Mouse (Mus musculus): Measurements from ENCODE around the gene Cenpo.

Cenpo gene

GRCm38 (mm10) chr12:4198702-4199101 lies 35.4 kb downstream of the Cenpo start:
- DNase-seq, result peak; percentile 42

GRCm38 (mm10) chr12:4194643-4195042 lies 39.5 kb downstream of the Cenpo start:
- DNase-seq, result peak; percentile 17

DNA sequence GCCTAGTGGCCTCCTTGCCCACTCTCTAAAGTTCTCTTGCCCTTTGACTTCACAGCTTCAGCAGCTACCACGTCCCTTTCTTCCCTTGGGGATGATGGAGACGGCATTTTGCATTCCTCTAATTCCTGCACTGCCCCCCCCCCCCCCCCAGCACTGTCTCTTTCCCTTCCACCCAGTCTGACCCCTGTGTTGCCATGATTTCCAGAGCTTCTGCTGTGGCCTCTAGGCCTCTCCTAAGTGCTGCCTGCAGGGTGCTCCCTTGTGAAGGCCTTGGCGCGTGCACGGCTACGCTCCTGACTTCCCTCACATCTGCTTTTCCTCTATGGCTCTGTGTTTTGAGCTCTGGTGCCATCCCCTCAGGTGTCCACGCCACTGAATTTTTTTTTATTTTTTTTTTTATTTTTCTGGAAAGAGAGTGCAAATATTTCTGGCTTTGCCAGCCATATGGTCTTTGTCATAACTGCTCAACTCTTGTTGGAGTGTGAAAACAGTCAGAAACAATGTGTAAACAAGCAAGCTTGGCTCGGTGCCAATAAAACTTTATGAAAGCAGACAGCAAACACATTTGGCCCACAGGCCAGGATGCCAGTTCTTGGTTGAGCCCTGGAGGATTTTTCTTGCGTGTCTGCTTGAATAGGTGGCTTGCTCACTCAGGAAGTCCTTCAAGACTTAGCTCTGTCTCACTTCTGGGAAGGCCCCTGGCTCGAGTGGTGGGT lies 40.9 kb downstream of the Cenpo start:
- DNase-seq, result peak; percentile 60

DNA sequence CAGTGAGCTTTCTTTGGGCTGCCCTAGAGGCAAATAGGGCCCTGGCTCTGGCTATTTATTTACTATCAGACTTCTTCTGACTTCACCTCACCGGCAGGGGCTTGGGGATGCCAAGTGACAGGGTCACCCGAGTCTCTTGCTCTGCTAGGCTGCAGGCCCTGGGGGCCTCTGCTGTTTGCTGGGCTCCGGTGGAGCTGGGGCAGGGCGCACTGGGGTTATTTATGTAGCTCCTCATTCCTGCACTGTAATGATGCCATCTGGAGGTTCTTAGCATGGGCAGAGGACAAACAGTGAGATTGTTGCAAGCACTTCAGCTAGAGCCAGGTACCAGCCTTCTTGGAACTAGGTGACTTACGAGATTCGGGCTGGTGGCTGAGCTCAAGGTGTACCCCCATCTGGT lies 41.6 kb downstream of the Cenpo start:
- no peak for DNase-seq

GRCm38 (mm10) chr12:4189060-4189447 lies 45.0 kb downstream of the Cenpo start:
- peak; percentile 26 for DNase-seq

DNA sequence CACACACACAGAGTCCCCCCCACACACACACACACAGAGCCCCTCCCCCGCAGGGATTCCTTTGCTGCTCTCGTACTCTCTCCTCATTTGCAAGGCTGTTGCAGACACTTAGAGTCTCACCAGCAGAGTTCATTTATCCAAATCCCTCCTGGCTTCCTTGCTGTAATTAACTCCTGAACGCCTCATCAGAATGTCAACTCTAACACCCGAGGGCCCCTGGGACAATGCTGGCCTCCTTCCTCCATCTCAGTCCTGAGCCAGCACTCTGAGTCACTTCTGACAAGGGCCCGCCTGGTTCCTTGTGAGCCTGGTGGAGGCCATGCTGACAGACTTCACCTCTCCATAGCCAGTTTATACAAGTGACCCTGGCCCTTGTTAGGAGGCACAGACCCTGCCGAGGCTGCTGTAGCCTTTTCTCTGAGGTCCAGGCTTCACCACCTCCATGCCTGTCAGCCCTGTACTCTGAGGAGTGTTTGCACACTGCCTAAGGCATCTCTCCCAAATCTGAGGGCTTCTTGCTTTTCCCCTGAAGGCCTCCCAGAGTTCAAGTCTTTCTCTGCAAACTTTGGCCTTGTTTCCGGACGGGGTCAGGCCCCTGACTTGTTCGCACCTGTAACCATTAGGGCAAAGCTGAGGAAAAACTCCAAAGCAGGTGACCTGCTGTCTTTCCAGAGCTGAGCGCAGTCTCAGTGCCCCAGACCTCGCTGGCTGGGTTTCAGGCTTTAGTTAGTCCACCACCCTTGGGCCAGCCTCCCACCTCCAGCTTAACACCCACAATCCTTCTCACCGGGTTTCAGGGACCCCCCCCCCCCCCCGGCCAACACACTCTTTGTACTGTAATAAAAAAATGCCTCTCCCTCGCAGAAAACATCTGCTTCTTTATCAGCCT lies 45.7 kb downstream of the Cenpo start:
- DNase-seq, result peak; percentile 53

DNA sequence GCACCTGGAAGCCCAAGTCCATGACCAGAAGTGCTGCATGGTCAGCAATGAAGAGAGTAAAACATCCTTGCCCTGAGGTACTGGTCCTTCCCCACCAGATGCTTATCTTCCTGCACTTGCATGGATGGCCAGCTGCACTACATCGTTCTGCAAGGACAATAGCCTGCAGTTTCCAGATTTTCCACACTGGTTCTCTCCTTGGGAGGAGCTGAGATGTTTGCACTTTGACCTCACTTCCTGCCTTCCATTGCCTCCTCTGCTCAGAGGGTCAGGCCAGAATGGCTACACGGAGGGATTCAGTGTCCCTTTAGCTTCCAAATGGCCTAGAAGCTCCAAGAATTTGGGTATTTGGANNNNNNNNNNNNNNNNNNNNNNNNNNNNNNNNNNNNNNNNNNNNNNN lies 49.4 kb downstream of the Cenpo start:
- no peak for DNase-seq

DNA sequence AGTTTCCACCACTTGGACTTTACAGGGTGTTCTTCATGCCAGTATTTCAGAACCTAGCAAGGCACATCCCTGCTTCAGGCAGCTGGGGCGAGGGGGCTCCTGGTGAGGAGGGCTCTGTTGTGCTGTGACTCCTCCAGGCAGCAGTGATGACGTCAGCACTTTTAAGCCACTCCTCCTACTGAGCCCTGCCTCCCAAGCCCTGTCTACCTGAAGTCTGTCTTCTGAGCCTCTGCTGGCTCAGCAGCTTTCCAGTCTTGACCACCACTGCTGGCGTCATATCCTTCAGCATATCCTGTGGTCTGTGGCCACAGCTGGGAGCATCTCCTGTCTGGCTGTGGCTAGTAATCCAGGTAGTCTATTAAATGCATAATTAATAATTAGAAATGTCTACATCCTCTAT lies 53.6 kb downstream of the Cenpo start:
- no peak for DNase-seq

- peak; percentile 66 for DNase-seq
Measured at GRCm38 (mm10) chr12:4179671-4180233, 54.3 kb downstream of the Cenpo start.

- no peak for DNase-seq
Measured at GRCm38 (mm10) chr12:4178839-4179238, 55.3 kb downstream of the Cenpo start.

GRCm38 (mm10) chr12:4173108-4173790 lies 60.8 kb downstream of the Cenpo start:
- DNase-seq, result no peak

GRCm38 (mm10) chr12:4169622-4170021 lies 64.5 kb downstream of the Cenpo start:
- no peak for DNase-seq

DNA sequence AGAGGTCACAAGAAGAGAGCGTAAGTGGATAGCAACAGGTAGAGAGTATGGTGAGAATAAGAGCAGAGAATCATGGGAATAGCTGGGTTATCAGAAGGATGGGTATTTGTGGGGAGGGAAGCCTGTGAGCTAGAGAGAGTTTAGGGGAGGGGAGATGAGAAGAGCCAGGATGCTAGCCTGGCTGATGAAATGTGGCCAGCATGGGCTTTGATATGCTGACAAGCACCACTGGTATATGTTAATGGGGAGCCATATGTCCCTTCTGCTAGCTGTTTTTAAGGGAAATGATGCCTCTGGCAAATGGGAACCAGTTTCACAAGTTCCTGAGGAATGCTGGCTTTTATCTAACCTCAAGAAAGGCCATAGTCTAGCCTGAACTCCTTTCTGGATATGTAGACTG lies 65.0 kb downstream of the Cenpo start:
- no peak for DNase-seq

- no peak for DNase-seq
Measured at GRCm38 (mm10) chr12:4166970-4167369, 67.1 kb downstream of the Cenpo start.

GRCm38 (mm10) chr12:4162886-4163285 lies 71.2 kb downstream of the Cenpo start:
- DNase-seq, result no peak

DNA sequence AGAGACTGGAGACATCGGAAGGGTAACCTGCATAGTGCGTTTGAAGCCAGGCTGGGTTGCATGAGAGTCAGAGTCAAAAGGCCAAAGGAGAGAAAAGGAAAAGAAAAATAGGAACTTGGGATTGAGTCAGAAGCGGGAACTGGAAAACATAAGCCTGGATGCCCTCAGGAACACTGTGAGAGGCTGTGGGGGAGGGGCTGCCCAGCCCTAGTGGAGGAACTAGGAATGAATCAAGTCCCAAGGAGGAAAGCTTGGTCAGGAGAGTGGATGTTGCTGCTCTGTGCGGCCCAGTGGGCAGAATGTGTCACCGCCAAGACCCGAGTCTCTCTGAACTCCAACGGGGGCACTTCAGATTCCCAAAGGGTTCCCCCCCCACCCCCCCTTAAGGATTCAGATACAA lies 73.8 kb downstream of the Cenpo start:
- no peak for DNase-seq

DNA sequence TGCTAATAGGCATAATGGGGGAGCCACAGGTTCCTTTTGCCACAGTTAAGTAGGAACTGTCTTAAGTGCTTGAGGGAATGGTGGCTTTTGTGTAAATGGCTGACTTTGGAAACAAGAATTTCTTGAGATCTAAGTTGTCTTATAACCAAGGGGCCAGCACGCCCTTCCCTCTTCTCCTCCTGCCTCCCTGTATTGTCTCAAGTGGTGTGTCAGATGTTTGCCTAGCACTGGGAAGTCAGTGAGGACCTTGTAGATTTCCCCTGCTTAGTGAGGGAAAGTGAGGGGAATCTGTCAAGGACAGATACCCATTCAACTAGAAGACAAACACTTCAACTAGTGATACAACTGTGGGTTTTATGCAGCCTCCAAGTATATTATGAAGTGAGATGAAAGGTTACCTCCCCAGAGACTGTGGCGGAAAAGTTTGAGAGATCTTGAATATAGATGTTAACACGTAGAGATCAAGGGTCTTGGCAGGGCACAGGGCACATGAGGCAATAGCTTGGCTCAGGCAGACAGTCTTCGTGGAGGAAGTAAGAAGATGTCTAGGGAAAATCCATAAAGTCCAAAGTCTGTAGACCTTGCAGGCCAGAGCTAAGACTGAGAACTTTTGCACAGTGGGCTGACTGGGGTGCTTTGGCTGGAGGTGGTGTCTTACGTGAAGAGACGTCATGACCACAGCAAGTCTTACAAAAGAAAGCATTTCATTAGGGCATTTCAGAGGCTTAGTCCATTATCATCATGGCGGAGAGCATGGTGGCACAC lies 75.0 kb downstream of the Cenpo start:
- no peak for DNase-seq

DNA sequence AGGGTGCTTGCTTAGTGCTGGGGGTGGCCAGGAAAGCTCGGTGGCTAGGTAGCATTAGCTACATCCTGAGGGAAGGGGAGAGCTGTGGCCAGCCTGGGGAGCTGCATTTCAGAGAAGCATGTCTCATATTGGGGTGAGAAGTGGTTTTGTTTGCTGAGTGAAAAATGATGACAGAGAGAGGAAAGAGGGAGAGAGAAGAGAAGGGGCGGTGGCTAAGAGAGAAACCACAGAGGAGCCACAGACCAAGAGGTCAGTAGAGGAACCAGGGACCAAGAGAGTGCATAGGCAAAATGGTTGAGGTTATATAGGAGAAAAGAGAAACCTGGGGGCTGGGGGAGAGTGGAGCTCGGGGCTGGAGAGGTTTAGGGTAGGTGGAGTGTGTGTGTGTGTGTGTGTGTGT lies 75.9 kb downstream of the Cenpo start:
- DNase-seq, result no peak

- DNase-seq, result no peak
Measured at GRCm38 (mm10) chr12:4157466-4157865, 76.6 kb downstream of the Cenpo start.

DNA sequence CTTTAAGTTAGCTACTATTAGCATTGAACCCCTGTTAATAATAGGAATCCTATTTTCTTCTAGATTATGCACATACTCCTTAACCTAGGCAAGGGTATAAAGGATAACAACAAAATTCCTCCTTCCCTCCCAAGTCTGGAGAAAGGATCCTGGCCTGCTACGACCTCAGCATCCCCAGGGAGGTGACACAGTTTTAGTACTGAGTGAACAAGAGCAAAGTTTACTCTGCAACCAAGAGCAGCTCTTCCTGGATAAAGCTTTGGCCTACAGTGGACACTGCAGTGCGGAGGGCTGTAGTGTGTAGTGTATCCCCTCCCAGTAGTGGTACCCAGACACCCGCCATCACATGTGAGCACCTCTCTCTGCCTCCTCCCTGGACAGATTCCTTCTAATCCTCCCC lies 82.1 kb downstream of the Cenpo start:
- DNase-seq, result no peak

DNA sequence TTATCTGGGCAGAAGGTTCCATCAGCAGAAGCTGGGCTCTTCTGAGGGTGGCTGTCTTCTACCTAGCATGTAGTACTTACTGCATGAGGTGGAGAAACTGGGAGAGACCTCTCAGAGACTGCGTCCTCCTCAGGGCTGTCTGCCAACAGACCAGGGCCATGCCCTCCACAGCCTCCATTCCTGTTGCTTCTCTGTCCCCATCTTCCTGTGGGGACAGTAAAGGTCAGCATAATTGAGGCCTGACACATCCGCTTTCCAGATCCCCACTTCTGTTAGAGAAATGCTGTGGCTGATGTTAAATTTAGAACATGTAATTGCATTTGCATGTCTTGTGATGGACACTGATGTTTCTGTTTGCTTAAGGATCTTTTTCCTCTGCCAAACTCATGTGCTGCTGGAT lies 83.2 kb downstream of the Cenpo start:
- DNase-seq, result no peak
